Mouse (Mus musculus) left cerebral cortex, adult 11 months (tissue): ENCODE data around the gene Plpp6.
A peak's percentile ranks its signal among the peaks of the same experiment; 100 is the strongest.

Source experiments
- DNase-seq: peaks from one replicate; pipeline ENCODE4 v3.0.0; 2022; ENCODE audit warnings: low spot score

Plpp6 gene

DNA sequence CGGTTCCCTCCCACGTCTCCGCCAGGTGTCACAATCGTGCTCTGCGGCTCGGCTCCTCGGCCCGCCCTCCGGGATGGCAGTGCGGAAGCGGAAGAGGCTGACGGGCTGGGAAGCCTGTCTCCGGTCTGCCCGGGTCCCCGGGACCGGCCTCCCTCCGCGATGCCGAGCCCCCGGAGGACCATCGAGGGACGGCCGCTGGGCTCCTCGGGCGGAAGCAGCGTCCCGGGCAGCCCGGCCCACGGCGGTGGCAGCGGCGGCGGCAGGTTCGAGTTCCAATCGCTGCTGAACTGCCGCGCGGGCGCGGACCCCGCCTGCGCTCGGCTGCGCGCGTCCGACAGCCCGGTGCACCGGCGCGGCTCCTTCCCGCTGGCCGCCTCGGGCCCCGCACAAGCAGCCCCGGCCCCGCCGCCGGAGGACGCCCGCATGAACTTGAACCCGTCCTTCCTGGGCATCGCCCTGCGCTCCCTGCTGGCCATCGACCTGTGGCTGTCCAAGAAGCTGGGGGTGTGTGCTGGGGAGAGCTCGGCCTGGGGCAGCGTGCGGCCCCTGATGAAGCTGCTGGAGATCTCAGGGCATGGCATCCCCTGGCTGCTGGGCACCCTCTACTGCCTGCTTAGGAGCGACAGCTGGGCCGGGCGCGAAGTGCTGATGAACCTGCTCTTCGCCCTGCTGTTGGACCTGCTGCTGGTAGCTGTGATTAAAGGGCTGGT is at the start of gene Plpp6:
Gene Plpp6, plus strand, starts transcription at position 112 of the 710 bp plus-strand sequence.
- peak; percentile 53 for DNase-seq

DNA sequence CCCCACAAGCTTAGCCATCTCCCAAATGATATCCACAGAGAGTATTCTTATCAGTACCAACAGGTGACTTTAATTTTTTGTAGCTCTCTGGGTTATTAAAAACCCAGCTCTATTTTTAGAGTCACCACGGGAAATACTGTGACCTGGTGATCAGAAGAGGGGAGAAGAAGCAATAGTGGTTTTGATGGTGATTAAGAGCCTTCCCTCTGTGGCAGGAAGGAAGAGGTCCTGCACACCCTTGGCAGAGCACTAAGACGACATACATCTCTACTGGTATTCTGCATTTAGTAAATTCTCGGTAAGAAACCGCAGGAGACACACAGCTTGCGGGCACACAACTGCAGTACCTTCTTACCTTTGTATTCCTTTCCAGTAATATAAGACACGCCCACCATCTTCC is 49.2 kb upstream of the Plpp6 start:
- no peak for DNase-seq

DNA sequence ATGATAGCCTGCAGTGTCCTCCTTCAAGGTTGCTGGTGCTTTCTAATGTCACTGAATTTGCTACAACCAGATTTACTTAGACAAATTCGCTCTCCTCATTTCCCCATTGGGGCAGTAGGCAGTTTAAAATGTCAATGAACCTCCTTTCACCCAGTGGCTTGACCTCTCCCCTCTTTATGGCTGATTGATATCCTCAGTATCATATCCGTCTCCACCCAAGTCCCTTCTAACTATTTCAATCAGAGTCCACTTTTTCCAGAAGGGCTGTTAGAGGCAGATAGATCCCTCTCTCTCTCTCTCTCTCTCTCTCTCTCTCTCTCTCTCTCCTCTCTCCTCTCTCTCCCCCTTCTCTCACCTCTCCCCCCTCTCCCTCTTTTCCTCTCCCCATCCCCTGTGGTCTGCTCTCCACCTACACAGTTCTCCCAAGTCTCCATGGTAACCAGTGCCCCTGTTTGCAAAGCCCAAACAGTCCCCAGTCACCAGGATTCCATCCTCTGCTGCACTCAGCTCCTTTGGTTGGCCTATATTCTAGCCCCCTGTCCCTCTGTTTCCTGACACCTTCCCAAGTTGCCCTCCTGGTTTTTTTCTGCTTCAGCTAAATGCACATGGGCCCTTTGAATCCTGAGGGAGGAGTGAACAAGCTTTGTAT is 48.0 kb upstream of the Plpp6 start:
- DNase-seq, result no peak

DNA sequence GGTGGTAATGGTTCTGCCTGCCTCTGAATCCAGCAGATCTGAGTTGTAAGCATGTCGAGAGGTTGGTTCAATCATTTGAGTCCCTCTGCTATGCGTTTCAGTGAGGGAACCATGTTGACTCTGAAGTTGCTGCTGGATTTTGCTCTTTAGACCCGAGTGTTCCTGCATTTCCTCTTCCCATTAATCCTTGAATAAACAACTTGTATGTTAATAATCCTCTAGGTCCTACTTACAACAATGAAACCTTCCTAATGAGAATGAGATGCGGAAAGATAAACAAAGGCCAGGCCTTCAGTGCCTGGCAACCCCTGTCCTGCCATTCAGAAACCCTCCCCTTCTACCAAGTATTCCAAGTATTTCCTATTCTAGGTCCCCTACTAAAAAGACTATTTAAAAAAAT is 47.3 kb upstream of the Plpp6 start:
- DNase-seq, result no peak

DNA sequence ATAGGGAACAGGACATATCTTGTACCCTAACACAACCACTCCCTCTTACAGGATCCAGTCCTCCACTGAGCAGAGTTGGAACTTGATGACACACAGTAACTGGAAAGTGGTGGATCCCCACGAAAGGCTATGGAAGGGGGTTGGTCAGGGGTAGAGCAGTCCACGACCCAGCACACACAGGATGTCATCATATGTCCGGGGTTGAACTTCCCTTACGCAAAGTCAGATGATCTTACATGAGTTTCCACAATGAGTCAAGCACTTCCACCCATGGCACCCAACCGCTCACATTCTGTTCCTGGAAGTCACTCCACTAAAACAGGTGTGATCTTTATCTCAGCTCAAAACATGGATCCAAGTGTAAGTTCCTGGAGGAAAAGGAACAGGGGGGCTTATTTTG is 45.9 kb upstream of the Plpp6 start:
- no peak for DNase-seq

DNA sequence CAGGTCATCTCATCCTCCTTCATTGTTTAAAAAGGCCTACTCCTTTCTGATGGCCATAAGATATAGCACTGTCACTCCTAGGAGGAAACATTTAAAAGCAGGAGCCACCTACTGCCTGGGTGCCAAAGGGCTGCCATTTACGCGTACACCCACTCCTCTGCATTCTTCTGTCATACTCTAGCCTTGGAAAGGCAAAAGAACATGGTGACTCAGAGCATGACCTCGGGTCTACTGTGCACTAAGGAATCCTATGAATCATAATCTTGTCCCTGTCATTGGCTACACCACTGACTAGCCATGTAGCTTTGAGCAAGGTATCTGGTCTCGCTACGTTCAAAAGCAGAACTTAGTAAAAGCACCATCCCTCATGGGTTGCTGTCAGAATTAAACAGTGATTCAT is 37.4 kb upstream of the Plpp6 start:
- DNase-seq, result no peak

DNA sequence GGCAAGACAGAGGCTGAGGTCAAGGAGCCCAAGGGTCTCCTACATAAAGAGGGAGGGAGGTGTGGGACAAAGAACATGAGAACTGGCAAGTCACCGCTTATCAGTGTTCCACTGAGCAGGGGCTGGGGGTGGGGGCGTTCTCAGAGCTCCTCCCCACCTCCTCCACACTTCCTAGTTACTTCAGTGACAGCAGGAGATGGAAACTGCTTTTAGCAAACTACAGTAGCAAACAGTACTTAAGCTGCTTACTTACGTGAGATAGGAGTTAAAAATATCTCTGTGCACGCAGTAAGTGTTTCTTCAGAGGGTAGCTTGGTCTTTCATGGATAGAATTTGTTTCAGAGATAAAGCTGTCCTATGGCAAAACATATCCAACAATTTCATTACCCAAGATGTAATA is 36.4 kb upstream of the Plpp6 start:
- DNase-seq, result no peak

DNA sequence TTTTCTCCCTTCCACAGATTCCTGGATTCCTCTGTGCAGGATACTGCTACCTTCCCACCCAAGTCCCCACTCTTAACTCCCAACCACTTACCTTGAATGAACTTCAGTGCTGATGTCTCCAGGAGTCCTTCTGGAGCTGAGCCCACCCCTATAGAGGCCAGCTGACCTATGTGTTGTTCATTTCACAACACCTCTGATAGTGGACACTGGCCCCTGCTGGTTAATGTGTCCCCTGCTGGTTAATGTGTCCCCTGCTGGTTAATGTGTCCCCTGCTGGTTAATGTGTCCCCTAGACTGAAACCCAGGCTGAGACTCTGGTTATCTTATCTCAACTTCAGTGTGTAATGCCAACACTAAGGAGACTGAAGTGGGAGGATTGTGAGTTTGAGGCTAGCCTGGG is 34.7 kb upstream of the Plpp6 start:
- DNase-seq, result no peak

DNA sequence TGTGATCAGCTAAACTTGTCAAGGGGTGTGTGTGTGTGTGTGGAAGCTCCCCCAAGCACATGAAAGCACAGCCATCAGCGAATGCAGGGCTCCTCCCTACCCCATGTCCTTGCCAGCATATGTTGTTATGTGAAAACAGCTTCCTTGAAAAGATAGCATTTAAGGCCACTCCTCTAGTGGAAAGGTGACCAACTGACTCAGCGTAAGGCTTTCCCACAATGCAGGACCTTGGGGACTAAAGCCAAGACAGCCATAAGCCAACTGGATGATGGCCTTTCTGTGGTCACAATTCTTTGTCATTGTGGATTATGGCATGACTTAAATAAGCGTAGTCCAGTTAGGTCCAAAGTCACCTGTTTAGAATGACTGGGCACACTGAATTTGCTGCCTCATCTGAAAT is 28.9 kb upstream of the Plpp6 start:
- no peak for DNase-seq

DNA sequence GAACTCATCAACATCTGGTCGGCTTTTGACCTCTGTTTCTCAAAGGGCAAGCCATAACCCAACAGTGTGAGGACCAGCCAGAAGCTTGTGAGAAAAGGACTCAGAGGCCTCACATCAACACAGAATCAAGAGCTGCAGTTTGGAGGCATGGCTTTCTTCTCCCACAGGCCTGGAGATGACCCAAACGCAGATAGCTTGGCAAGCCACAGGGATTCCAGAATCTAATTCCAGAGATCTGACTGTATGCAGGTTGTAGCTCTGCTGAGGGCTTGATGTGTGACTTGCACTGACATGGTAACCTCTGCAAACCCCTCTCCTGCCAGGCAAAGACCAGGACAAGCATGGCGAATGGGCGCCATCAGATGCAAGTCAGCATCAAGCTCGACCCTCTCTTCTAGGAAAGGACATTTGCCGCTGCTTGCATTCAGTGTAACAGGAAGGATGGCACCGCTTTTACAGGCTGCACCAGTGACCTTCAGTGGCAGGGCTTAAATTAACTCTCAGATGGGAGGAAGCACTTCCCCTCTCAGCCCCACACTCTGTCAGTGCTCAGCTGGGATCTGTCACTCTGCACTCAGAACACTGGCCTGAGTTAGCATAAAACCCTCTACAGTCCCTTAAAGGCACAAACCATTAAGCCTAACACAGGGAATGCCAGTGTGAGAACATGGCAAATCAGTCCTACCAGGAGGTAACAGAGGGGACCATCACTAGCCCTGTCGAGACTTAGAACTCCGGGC is 23.4 kb upstream of the Plpp6 start:
- DNase-seq, result no peak

DNA sequence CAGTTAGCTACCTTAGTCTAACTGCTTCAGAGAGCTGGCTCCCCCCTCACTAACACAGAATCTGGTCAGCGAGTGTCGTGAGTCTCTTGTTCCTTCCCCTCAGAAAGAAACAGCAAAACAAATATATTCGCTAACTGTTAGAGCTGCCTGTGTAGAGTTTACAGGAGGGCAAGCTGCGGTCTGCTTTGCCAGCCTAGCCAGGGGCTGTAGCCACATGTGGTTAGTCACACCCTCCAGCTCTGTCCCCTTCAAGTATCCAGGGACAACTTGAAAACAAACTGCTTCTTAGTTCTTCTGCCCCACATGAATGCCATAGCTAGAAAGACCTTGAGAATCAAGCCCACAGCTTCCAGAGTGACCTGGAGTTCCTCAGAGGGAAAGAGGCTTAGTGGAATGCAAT is 22.5 kb upstream of the Plpp6 start:
- DNase-seq, result no peak

DNA sequence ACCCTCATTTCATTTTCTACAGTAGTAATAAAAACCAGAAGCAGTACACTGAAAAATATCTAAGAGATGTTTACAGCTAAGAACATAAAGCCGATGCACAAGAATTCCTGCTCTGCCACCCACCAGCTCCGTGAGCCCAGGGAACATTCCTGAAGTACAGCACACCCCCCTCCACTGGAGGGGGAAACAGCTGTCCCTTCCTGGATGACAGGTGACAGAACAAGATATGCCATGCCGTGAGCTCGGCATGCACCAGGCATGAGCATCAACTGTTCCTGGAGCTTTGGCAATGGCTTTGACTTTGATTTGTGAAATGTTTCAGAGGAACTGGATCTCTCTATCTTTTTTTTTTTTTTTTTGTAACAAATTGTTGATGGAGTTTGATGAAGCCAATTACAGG is 17.0 kb upstream of the Plpp6 start:
- no peak for DNase-seq

DNA sequence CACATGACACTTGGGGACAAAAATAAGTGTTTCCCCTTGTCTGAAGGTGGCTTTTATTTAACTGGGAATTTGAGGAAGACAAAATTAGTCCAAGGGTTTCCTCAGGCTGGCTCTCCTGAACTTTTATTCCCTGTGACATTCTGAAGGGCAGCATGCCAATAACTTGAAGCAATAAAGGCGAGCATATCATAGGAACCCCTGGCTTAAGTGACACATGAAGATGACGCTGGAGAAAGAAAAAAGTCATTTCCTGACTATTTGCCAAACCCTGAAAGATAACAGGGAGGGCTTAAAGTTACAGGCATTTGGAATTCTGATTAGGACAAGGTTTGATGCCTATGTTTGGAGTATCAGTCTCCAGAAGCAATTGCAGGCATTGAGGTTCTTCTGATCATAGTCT is 16.4 kb upstream of the Plpp6 start:
- DNase-seq, result no peak

DNA sequence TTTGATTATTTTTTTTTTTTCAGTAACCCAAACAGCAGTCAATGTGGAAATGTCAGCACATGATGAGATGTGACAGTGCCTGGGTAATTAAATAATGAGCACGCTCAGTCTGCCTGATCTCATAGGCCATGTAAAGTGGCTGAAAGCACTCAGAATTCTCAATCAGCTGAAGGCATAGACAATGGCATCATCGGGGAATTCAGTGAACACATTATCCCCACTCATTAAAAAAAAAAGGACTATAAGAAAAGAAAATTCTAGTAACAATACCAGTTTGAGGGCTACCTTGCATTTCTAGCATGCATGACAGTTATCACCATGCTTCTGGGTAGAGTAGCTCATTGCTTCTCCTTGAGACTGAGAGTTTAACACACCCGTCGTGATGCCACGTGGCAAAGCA is 12.5 kb upstream of the Plpp6 start:
- DNase-seq, result no peak

DNA sequence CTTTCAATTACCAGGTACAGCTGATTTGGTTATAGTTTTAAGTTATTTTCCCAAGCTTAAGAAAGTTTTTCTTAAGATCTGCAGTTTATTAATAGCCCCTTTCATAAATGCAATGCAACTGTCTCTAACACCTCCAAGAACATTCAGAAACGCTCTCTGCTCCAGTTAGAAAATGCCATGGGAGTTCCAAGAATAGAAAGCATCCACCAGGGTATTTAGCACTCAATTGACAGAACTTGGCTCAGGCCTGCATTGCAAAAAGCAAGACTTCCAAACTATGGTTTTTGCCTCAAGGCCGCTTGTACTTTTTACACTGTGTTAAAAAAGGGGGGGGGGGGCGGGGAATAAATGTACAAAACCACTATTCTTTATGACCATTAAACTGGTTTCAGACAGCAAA is 640 bp upstream of the Plpp6 start:
- peak; percentile 49 for DNase-seq

DNA sequence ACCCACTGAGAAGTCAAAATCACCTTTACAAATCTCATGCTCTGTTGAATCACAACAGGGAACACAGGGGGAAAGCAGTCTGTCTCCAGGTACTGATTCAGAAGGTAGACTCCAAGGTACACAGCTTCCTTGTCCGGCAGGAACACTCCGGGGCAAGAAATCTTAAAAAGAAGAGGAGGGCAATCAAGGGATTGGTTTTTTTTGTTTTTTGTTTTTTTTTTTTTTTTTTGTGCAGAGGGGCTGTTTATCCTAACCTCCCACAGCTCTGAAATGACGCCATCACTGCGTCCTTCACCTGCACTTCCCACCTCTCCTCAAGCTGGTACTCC is 276 bp upstream of the Plpp6 start:
- no peak for DNase-seq

DNA sequence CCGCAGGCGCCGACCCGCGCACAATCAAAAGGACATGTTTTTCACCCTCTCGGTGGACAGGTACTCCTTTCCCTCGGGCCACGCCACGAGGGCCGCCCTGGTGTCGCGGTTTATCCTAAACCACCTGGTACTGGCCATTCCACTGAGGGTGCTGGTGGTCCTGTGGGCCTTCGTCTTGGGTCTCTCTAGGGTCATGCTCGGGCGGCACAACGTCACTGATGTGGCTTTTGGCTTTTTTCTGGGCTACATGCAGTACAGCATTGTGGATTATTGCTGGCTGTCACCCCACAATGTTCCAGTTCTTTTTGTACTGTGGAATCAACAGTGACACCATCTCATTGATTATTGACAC is 775 bp downstream of the Plpp6 start:
- no peak for DNase-seq

DNA sequence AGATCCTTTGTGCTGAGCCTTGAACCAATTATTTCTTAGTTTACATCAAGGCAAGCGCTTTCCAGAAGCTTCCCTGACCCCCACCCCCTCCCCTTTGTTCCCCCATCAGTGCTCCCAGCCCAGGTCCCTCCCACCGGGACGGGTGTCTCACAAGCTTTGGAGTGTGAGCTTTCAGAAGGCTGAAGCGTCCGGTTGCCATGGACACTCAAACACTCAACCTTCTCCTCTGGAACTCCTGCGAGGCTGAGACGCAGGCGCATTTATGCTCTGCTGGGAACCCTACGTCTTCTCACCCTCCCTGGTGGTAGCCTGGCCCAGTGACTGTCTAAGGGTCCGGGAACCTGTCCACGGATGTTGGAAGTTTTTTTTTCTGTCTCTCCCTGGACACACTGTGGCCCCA is 3.9 kb downstream of the Plpp6 start, which contains the start of gene 4430402I18Rik:
Gene 4430402I18Rik, minus strand, starts transcription at position 149 of the 400 bp plus-strand sequence.
- DNase-seq, result no peak

DNA sequence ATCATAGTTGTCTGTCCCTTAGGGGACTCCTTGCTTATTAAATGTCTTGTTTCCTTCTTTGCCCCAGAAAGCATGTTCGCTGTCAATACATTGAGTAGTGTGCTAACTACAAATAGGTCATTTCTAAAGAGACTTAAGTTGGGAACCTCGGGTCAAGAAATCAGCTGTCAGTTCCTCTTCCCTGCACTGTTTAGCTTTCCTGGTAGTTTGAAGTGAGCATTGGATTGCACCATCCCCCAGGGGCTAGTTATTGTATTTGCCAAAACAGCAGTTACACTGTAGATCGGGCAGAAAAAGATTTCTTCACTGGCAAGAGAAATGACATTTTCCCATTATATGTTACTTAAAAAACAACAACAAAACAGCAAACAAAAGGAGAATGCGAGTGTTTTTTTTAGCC is 4.4 kb downstream of the Plpp6 start:
- DNase-seq, result no peak

DNA sequence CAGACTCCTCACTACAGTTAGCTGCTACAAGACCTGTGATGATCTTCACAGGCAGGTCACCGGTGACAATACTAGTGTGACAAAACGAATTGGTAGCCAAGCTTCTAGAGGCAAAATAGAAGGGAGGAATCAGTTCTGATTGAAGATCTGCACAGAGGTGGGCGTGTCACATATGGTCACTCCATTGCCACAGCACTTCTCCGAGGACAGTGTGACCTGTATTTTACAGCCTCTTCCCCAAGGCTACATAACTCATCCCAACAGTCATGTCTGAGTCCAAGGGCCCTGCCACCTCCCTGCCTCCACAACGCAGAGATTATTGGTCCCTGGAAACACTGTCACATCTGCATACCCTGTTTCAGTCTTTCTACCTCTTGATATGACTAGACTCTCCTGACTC is 5.5 kb downstream of the Plpp6 start:
- no peak for DNase-seq

DNA sequence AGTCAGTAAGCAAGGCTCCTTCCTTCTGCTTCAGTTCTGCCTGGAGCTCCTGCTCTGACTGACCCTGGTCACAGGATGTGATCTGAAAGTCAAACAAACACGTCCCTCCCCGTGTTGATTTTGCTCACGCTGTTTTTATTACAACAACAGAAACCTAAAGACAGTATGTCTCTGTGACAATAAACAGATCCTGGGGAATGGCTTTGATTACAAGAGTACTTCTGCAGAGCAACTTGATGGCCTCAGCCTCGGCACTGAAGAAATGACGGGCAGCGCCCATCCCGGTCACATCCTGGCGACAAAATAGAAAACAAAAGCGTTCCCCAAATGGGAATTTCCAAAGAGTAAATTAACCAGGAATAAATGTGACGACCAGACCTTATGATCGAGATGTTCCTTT is 6.5 kb downstream of the Plpp6 start:
- DNase-seq, result no peak

DNA sequence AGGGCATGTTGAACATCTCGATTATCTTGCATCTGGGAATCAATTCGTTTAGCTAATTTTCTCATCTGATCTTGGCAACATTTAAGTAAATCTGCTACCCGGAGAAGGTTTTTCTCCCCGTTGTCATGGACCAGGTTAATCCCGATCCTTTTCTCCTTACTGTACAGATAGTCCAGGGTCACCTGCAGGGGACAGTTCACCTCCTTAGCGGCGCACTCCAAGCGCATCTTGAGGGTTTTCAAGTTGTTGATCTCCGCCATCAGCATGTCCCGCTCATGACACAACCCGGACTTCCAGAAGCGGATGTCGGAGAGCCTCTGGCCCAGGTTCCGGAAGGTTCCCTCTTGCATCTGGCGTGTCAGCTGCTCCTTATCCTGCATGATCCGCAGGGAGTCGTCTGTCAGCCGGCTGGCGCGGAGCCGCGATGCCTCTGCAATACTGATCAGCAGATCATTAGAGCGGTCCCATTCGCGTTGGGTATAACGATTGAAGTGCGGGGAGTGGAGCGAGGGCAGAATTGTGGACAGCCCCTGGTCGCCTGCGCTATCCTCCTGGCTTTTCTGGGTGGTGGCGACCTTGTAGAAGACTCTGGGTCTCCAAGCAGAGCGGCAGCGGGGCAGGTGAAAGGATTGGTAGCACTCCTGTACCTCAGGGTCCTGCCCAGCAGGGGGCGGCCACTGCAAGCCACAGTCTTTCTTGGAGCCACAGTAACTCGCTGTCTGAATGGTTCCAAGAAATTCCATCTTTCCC is 11.3 kb downstream of the Plpp6 start:
- DNase-seq, result peak; percentile 77

DNA sequence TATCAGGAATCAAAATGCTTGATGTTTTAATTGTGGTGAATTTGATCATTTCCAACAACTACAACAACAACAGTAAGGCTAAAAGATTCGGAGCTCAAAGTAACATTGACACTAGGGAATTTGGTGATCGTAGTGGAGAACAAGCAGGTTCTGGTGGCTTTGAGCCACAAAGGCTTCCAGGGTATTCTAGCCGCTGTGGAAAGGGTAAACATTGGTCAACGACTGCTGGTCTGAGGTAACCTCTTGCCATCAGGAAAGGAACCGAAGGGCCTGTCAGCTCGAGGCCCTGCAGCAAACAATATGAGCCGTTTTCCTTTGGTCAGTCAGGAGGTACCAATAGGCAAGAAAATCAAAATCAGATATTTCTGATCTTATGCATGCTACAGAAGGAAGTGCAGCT is 18.9 kb downstream of the Plpp6 start:
- no peak for DNase-seq
